Mouse (Mus musculus): ENCODE measurements around the gene Plppr1. TPM values are rescaled to one million over a fixed set of nuclear protein-coding genes. Genes with fewer than 3 reads are reported as not detected.

Gene Plppr1
- polyA plus RNA-seq, 1 experiment from 2014 or later = 4.7 TPM

DNA sequence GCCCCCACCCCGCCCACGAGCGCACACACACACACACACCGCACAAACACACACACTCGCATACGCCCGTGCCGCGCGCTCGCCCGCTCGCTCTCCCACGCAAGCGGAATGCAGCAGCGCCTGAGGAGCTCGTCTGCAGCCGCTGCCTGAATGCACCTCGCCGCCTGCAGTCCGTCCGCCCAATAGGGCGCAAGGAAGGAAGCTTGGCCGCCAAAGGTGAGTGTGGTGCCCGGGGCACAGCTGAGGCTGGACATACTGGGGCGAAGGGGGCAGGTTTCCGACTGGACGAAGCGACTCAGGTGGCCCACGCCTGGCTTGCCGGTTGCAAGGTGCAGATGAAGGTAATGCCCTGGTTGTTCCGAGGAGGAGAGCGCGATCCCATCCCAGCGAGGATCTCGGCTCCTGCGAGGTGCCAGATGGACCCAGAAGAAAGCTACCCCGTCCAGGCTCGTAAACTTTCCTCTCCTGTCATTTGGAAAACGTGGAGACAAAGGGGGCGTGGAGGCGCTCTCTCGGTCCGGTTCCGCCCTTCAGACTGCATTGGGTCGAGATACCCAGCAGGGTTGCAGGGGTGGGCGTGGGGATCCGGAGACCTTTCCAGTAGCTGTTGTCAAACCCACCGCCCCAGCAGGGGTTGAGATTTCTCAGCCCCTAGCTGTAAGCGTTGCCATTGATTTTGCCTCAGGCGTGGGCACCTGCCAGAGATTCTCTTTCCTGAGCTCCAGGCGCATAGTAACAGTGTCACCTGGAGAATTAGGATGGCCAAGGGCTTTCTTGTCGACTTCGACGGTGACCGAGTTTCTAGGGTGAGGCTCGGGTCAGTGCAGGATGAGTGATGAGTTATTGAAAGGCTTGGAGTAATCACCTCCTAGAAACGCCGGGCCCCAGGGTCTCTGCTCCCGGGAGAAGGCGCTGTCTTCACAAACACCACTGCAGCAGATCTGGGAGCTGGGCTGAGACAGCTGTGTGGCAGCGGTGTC lies 619 bp downstream of the Plppr1 start:
- DNase-seq (ENCODE audit: low spot score) = peak; percentile 70
- Histone ChIP-seq H3K27me3 (replicated peaks; ENCODE audit: control insufficient read depth, insufficient read depth, low read length) (peaks cover 14% of the 10 kb centered on the region; the same call in 1 of the 2 replicates), H3K9me3 (ENCODE audit: control insufficient read depth, low read length) (no peaks in the 10 kb centered on the region), H3K4me3 (ENCODE audit: low read depth, low read length) (peak overlapping the region; percentile 61), H3K36me3 (ENCODE audit: control insufficient read depth, insufficient read depth, low read length) (no peaks in the 10 kb centered on the region), H3K4me1 (ENCODE audit: control insufficient read depth, insufficient read depth, low read length) (peaks cover 5% of the 10 kb centered on the region), H3K4me2 (ENCODE audit: low read depth, low read length) (peak overlapping the region; percentile 95), H3K27ac (replicated peaks; ENCODE audit: low read depth, low read length) (peak overlapping the region; percentile 39; the same call in 1 of the 2 replicates), H3K9ac (ENCODE audit: low read depth, low read length) (peak overlapping the region; percentile 62)
- WGBS = under 1% methylated on average over 42 of the region's 62 CpGs
- ATAC-seq (ENCODE audit: low read depth) = peak; percentile 82

DNA sequence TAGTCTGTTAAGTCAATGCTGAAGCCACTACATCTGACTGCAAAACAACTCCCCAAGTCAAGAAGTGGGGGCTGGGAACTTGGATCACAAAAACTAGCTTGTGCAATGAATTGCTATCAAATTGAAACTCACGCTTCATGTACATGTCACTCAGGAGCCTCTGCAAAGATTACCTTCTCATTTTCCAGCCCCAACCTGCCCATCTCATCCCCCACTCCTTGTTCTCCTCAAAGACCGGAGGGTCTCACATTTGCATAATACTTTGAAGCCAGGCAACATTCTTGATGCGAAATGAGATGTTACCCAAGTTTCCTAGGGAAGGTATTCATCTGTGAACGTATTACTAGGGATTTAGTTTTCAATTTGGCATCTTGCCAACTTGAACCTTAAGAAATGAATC lies 10.4 kb downstream of the Plppr1 start:
- Histone ChIP-seq H3K4me3 (ENCODE audit: low read depth, low read length) (no peak overlapping the region), H3K4me1 (ENCODE audit: control insufficient read depth, insufficient read depth, low read length) (no peaks in the 10 kb centered on the region), H3K27ac (replicated peaks; ENCODE audit: low read depth, low read length) (no peak overlapping the region), H3K4me2 (ENCODE audit: low read depth, low read length) (no peak overlapping the region), H3K36me3 (ENCODE audit: control insufficient read depth, insufficient read depth, low read length) (no peaks in the 10 kb centered on the region), H3K27me3 (replicated peaks; ENCODE audit: control insufficient read depth, insufficient read depth, low read length) (no peaks in the 10 kb centered on the region), H3K9me3 (ENCODE audit: control insufficient read depth, low read length) (no peaks in the 10 kb centered on the region), H3K9ac (ENCODE audit: low read depth, low read length) (no peak overlapping the region)
- 54% methylated on average over 4 of the region's 4 CpGs for WGBS
- ATAC-seq (ENCODE audit: low read depth) = peak; percentile 77
- peak; percentile 77 for DNase-seq (ENCODE audit: low spot score)

- DNase-seq (ENCODE audit: low spot score) = peak; percentile 69
- H3K27me3 ChIP-seq (replicated peaks; ENCODE audit: control insufficient read depth, insufficient read depth, low read length) = no peaks in the 10 kb centered on the region
- no peak overlapping the region for H3K27ac ChIP-seq (replicated peaks; ENCODE audit: low read depth, low read length)
- no peak overlapping the region for H3K9ac ChIP-seq (ENCODE audit: low read depth, low read length)
- H3K4me2 ChIP-seq (ENCODE audit: low read depth, low read length) = no peak overlapping the region
- no peaks in the 10 kb centered on the region for H3K4me1 ChIP-seq (ENCODE audit: control insufficient read depth, insufficient read depth, low read length)
- WGBS = 64% methylated on average over 4 of the region's 4 CpGs
- H3K4me3 ChIP-seq (ENCODE audit: low read depth, low read length) = no peak overlapping the region
- ATAC-seq (ENCODE audit: low read depth) = no peak
- H3K36me3 ChIP-seq (ENCODE audit: control insufficient read depth, insufficient read depth, low read length) = no peaks in the 10 kb centered on the region
- H3K9me3 ChIP-seq (ENCODE audit: control insufficient read depth, low read length) = no peaks in the 10 kb centered on the region
These were observed 13.8 kb downstream of the Plppr1 start for GRCm38 (mm10) chr4:49072886-49073285.

- Histone ChIP-seq H3K36me3 (ENCODE audit: control insufficient read depth, insufficient read depth, low read length) (no peaks in the 10 kb centered on the region), H3K4me1 (ENCODE audit: control insufficient read depth, insufficient read depth, low read length) (no peaks in the 10 kb centered on the region), H3K27ac (replicated peaks; ENCODE audit: low read depth, low read length) (no peak overlapping the region), H3K9ac (ENCODE audit: low read depth, low read length) (no peak overlapping the region), H3K9me3 (ENCODE audit: control insufficient read depth, low read length) (no peaks in the 10 kb centered on the region), H3K27me3 (replicated peaks; ENCODE audit: control insufficient read depth, insufficient read depth, low read length) (no peaks in the 10 kb centered on the region), H3K4me3 (ENCODE audit: low read depth, low read length) (no peak overlapping the region), H3K4me2 (ENCODE audit: low read depth, low read length) (no peak overlapping the region)
- WGBS = 94% methylated on average over 2 of the region's 2 CpGs
- ATAC-seq (ENCODE audit: low read depth) = no peak
- no peak for DNase-seq (ENCODE audit: low spot score)
These were observed 16.8 kb downstream of the Plppr1 start for GRCm38 (mm10) chr4:49075881-49076280.

DNA sequence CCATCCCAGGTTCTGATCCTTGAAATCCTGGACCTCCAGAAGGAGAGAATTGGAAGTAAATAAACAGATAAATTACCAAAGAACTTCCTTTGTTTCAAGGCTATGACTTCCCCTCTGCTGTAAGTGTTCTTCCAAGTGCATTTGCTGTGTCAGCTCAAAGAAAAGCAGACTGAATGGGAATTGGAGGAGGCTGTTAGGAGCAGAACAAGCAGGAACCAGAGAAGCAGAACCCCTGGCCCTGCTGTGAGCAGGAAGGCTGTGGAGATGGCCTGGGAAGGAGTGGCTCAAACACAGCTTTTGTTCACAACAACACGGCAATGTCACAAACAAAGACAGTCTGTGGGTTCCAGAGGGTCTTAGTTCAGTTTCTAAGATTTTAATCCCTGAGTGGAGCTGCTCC lies 20.3 kb downstream of the Plppr1 start:
- Histone ChIP-seq H3K4me1 (ENCODE audit: control insufficient read depth, insufficient read depth, low read length) (no peaks in the 10 kb centered on the region), H3K4me3 (ENCODE audit: low read depth, low read length) (no peak overlapping the region), H3K27me3 (replicated peaks; ENCODE audit: control insufficient read depth, insufficient read depth, low read length) (no peaks in the 10 kb centered on the region), H3K9ac (ENCODE audit: low read depth, low read length) (no peak overlapping the region), H3K9me3 (ENCODE audit: control insufficient read depth, low read length) (no peaks in the 10 kb centered on the region), H3K36me3 (ENCODE audit: control insufficient read depth, insufficient read depth, low read length) (no peaks in the 10 kb centered on the region), H3K4me2 (ENCODE audit: low read depth, low read length) (no peak overlapping the region), H3K27ac (replicated peaks; ENCODE audit: low read depth, low read length) (no peak overlapping the region)
- DNase-seq (ENCODE audit: low spot score) = no peak
- 21% methylated on average over 1 of the region's 1 CpGs for WGBS
- no peak for ATAC-seq (ENCODE audit: low read depth)

DNA sequence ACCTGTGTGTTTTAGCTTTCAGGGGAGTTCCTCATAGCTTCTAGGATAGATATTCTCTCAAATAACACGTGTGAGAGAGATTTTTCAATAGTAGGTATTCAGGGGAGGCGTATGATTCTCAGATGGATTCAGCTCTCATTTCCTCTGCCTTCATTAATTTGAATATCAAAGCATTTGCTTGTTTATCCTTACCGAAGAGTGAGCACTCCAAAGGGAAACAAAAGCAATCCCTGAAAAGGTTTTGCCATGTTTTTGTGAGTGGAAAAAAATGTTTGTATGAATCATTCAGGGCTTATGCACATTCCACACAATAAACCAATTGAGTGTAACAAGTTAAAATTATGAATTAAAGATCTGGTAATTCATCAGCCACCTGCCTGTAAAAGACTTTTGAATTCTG lies 29.1 kb downstream of the Plppr1 start:
- no peak for DNase-seq (ENCODE audit: low spot score)
- Histone ChIP-seq H3K9me3 (ENCODE audit: control insufficient read depth, low read length) (no peaks in the 10 kb centered on the region), H3K36me3 (ENCODE audit: control insufficient read depth, insufficient read depth, low read length) (no peaks in the 10 kb centered on the region), H3K4me1 (ENCODE audit: control insufficient read depth, insufficient read depth, low read length) (no peaks in the 10 kb centered on the region), H3K27ac (replicated peaks; ENCODE audit: low read depth, low read length) (no peak overlapping the region), H3K27me3 (replicated peaks; ENCODE audit: control insufficient read depth, insufficient read depth, low read length) (no peaks in the 10 kb centered on the region), H3K4me2 (ENCODE audit: low read depth, low read length) (no peak overlapping the region), H3K9ac (ENCODE audit: low read depth, low read length) (no peak overlapping the region), H3K4me3 (ENCODE audit: low read depth, low read length) (no peak overlapping the region)
- 47% methylated on average over 3 of the region's 3 CpGs for WGBS
- no peak for ATAC-seq (ENCODE audit: low read depth)

DNA sequence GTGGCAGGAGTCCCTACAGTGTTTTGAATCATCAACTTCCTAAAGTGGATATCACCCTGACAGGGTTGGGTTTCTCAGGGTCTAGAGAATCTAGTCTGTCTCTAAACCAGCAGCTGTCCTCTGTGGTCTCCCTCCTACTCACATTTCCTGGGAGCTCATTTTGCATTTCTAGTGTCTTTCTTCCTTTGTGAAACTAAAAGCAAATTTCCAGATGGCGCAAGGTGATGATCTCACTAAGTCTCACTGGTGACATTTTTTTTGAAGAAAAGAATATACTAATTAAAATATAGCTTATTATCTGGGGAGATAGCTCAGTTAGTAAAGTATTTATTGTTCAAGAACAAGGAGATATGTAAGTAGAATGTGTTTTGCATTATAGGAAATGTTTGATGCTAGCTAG lies 31.4 kb downstream of the Plppr1 start:
- Histone ChIP-seq H3K4me2 (ENCODE audit: low read depth, low read length) (no peak overlapping the region), H3K27me3 (replicated peaks; ENCODE audit: control insufficient read depth, insufficient read depth, low read length) (no peaks in the 10 kb centered on the region), H3K36me3 (ENCODE audit: control insufficient read depth, insufficient read depth, low read length) (no peaks in the 10 kb centered on the region), H3K9ac (ENCODE audit: low read depth, low read length) (no peak overlapping the region), H3K4me3 (ENCODE audit: low read depth, low read length) (no peak overlapping the region), H3K9me3 (ENCODE audit: control insufficient read depth, low read length) (no peaks in the 10 kb centered on the region), H3K27ac (replicated peaks; ENCODE audit: low read depth, low read length) (no peak overlapping the region), H3K4me1 (ENCODE audit: control insufficient read depth, insufficient read depth, low read length) (no peaks in the 10 kb centered on the region)
- 77% methylated on average over 1 of the region's 1 CpGs for WGBS
- DNase-seq (ENCODE audit: low spot score) = peak; percentile 14
- ATAC-seq (ENCODE audit: low read depth) = peak; percentile 50; the same call in 1 of the 2 replicates

- no peaks in the 10 kb centered on the region for H3K36me3 ChIP-seq (ENCODE audit: control insufficient read depth, insufficient read depth, low read length)
- 87% methylated on average over 2 of the region's 2 CpGs for WGBS
- no peak overlapping the region for H3K4me3 ChIP-seq (ENCODE audit: low read depth, low read length)
- no peak overlapping the region for H3K27ac ChIP-seq (replicated peaks; ENCODE audit: low read depth, low read length)
- H3K27me3 ChIP-seq (replicated peaks; ENCODE audit: control insufficient read depth, insufficient read depth, low read length) = no peaks in the 10 kb centered on the region
- ATAC-seq (ENCODE audit: low read depth) = no peak
- no peaks in the 10 kb centered on the region for H3K4me1 ChIP-seq (ENCODE audit: control insufficient read depth, insufficient read depth, low read length)
- no peak for DNase-seq (ENCODE audit: low spot score)
- no peak overlapping the region for H3K9ac ChIP-seq (ENCODE audit: low read depth, low read length)
- no peaks in the 10 kb centered on the region for H3K9me3 ChIP-seq (ENCODE audit: control insufficient read depth, low read length)
- no peak overlapping the region for H3K4me2 ChIP-seq (ENCODE audit: low read depth, low read length)
These were observed 40.4 kb downstream of the Plppr1 start for GRCm38 (mm10) chr4:49099448-49099847.
